Comparison of ENCODE assay signal across 10 mouse cellular contexts in genomic region chr13:59145677-59146555, GRCm38 (mm10).
DNase-seq lines count a peak whose midpoint lies in the region; ATAC-seq and TF ChIP-seq lines count a peak whose summit lies in the region.
"Had no signal": no experiment of that assay in that cellular context is flagged by ENCODE, and none has a peak within 500 bp of the region (broad histone marks: within the 10 kb centered on the region; RNA-seq: fewer than 3 reads in every experiment).

No protein-coding gene starts in this region.

- H3K4me3 ChIP-seq in heart, embryonic 11.5 days (ENCODE audit: low read depth, low read length): no peak overlapping the region
- H3K4me3 ChIP-seq in embryonic facial prominence, embryonic 10.5 days: no peak overlapping the region
- no peak overlapping the region for H3K4me3 ChIP-seq in heart, postnatal 0 days (ENCODE audit: low read depth, low read length)
- H3K4me3 ChIP-seq in left cerebral cortex, adult 2 months: no peak overlapping the region
- H3K4me3 ChIP-seq: embryonic facial prominence, embryonic 13.5 days; liver, embryonic 15.5 days had no signal

- H3K27me3 ChIP-seq in heart, embryonic 11.5 days (ENCODE audit: control insufficient read depth, insufficient read depth, low read length): no peaks in the 10 kb centered on the region
- H3K27me3 ChIP-seq in embryonic facial prominence, embryonic 10.5 days (replicated peaks; ENCODE audit: low read depth, poor library complexity, severe bottlenecking): no peaks in the 10 kb centered on the region
- H3K27me3 ChIP-seq in heart, postnatal 0 days (ENCODE audit: control insufficient read depth, insufficient read depth, low read length): no peaks in the 10 kb centered on the region
- H3K27me3 ChIP-seq: embryonic facial prominence, embryonic 13.5 days; liver, embryonic 15.5 days had no signal

- H3K36me3 ChIP-seq in heart, embryonic 11.5 days (ENCODE audit: control insufficient read depth, insufficient read depth, low read length): no peaks in the 10 kb centered on the region
- H3K36me3 ChIP-seq in embryonic facial prominence, embryonic 10.5 days (replicated peaks): no peaks in the 10 kb centered on the region
- no peaks in the 10 kb centered on the region for H3K36me3 ChIP-seq in heart, postnatal 0 days (replicated peaks; ENCODE audit: control insufficient read depth, insufficient read depth, low read length)
- H3K36me3 ChIP-seq: embryonic facial prominence, embryonic 13.5 days; liver, embryonic 15.5 days had no signal

- H3K27ac ChIP-seq in heart, embryonic 11.5 days (ENCODE audit: low read depth, low read length): no peak overlapping the region
- H3K27ac ChIP-seq in embryonic facial prominence, embryonic 10.5 days (replicated peaks): 0 out of 2 replicates have a peak overlapping the region, but pooled peaks have one; percentile 4
- no peak overlapping the region for H3K27ac ChIP-seq in heart, postnatal 0 days (ENCODE audit: low read depth)
- peak overlapping the region; percentile 90 for H3K27ac ChIP-seq in left cerebral cortex, adult 2 months
- H3K27ac ChIP-seq: embryonic facial prominence, embryonic 13.5 days; liver, embryonic 15.5 days had no signal

- no peaks in the 10 kb centered on the region for H3K4me1 ChIP-seq in heart, embryonic 11.5 days (ENCODE audit: control insufficient read depth, insufficient read depth, low read length)
- peaks cover 9% of the 10 kb centered on the region for H3K4me1 ChIP-seq in embryonic facial prominence, embryonic 10.5 days
- no peaks in the 10 kb centered on the region for H3K4me1 ChIP-seq in heart, postnatal 0 days (ENCODE audit: control insufficient read depth, insufficient read depth)
- H3K4me1 ChIP-seq: liver, embryonic 15.5 days had no signal

- DNase-seq in heart, adult 11 months: peak; percentile 91
- peak; percentile 62 for DNase-seq in embryonic facial prominence, embryonic 10.5 days (ENCODE audit: low spot score)
- DNase-seq in heart, postnatal 0 days (ENCODE audit: low spot score): no peak
- DNase-seq in left cerebral cortex, adult 2 months (ENCODE audit: extremely low spot score in 1 of 2, low spot score in 2 of 2): peak; percentile 91 to 92
- DNase-seq in neural tube, embryonic 10.5 days (ENCODE audit: extremely low spot score, low spot score): peak; percentile 50
- no peak for DNase-seq in thymus, postnatal 4 days
- no peak for DNase-seq in ovary, postnatal 14 days (ENCODE audit: low spot score)

- no peak for TF ChIP-seq EP300 in heart, postnatal 0 days (IDR thresholded peaks at IDR 0.05; ENCODE audit: low read depth)

- no peak overlapping the region for H3K9ac ChIP-seq in heart, embryonic 11.5 days (ENCODE audit: low read depth, low read length)
- no peak overlapping the region for H3K9ac ChIP-seq in heart, postnatal 0 days (replicated peaks; ENCODE audit: low read depth, low read length)
- H3K9ac ChIP-seq: embryonic facial prominence, embryonic 13.5 days; liver, embryonic 15.5 days had no signal

- H3K4me2 ChIP-seq in heart, embryonic 11.5 days: no peak overlapping the region
- H3K4me2 ChIP-seq in heart, postnatal 0 days (ENCODE audit: low read depth, low read length): no peak overlapping the region
- H3K4me2 ChIP-seq: embryonic facial prominence, embryonic 13.5 days; liver, embryonic 15.5 days had no signal

- 60% methylated on average over 21 of the region's 21 CpGs for WGBS in heart, embryonic 11.5 days (ENCODE audit: insufficient replicate concordance)
- 63% methylated on average over 21 of the region's 21 CpGs for WGBS in embryonic facial prominence, embryonic 10.5 days
- WGBS in heart, postnatal 0 days: 50% methylated on average over 21 of the region's 21 CpGs

- no peaks in the 10 kb centered on the region for H3K9me3 ChIP-seq in heart, embryonic 11.5 days (replicated peaks; ENCODE audit: control insufficient read depth, low read length)
- H3K9me3 ChIP-seq in embryonic facial prominence, embryonic 10.5 days: no peaks in the 10 kb centered on the region
- no peaks in the 10 kb centered on the region for H3K9me3 ChIP-seq in heart, postnatal 0 days (replicated peaks; ENCODE audit: control insufficient read depth, low read length)
- H3K9me3 ChIP-seq: embryonic facial prominence, embryonic 13.5 days; liver, embryonic 15.5 days had no signal

- ATAC-seq in heart, embryonic 11.5 days (replicated peaks; ENCODE audit: insufficient number of reproducible peaks, low FRiP score, low TSS enrichment): no peak
- ATAC-seq in heart, postnatal 0 days (ENCODE audit: insufficient read depth, low read depth): peak; percentile 51; the same call in 1 of the 2 replicates

- TF ChIP-seq CTCF in heart, postnatal 0 days (IDR thresholded peaks at IDR 0.05; ENCODE audit: low read depth): no peak
- TF ChIP-seq CTCF in left cerebral cortex, adult 2 months (IDR thresholded peaks at IDR 0.05): no peak

- intact Hi-C loops in left cerebral cortex, adult 2 months (cut with DNase I): loop anchor here (1.0 to 5.0 kb wide), 5 partner anchors 35 to 141 kb away; no protein-coding TSS in a partner anchor

Comparison
In these comparisons a context has a peak if more than half of its experiments do, and no peak if none do; other contexts are left out.
1. DNase-seq: peak in heart, adult 11 months (single experiment), embryonic facial prominence, embryonic 10.5 days (single experiment), left cerebral cortex, adult 2 months (2 of 2) and neural tube, embryonic 10.5 days (single experiment); none in heart, postnatal 0 days (single experiment), thymus, postnatal 4 days (single experiment) and ovary, postnatal 14 days (single experiment).
2. H3K27ac ChIP-seq: peak in embryonic facial prominence, embryonic 10.5 days (single experiment) and left cerebral cortex, adult 2 months (single experiment); none in heart, embryonic 11.5 days (single experiment) and heart, postnatal 0 days (single experiment).